Mouse (Mus musculus) ovary, adult 18-20 months (tissue): ENCODE results near the gene Rimbp2.
A peak's percentile ranks its signal among the peaks of the same experiment; 100 is the strongest.
"Not testable (repeated sequence)": the region's sequence is repeated elsewhere in the genome, so short reads cannot be mapped to it uniquely, and the experiment has no call there.

ENCODE experiments used
- DNase-seq: peaks from one replicate; pipeline ENCODE4 v3.0.0; 2022; ENCODE audit warnings: low spot score, mixed read lengths

The Rimbp2 gene

GRCm38 (mm10) chr5:128953278-128954070 is at the start of gene Rimbp2:
Rimbp2 (minus strand) TSS chr5:128953486.
- DNase-seq = no peak

GRCm38 (mm10) chr5:129002571-129003011 is 49.3 kb upstream of the Rimbp2 start:
- DNase-seq = no peak

GRCm38 (mm10) chr5:129000706-129001468 is 47.6 kb upstream of the Rimbp2 start:
- DNase-seq = no peak

GRCm38 (mm10) chr5:128987141-128987954 is 34.1 kb upstream of the Rimbp2 start:
- no peak for DNase-seq

GRCm38 (mm10) chr5:128985946-128986345 is 32.7 kb upstream of the Rimbp2 start:
- no peak for DNase-seq

- no peak for DNase-seq
These were observed 31.2 kb upstream of the Rimbp2 start for GRCm38 (mm10) chr5:128984536-128984935.

- DNase-seq = no peak
These were observed 28.3 kb upstream of the Rimbp2 start for GRCm38 (mm10) chr5:128981607-128982006.

- no peak for DNase-seq
These were observed 27.6 kb upstream of the Rimbp2 start for GRCm38 (mm10) chr5:128980857-128981256.

GRCm38 (mm10) chr5:128978957-128979356 is 25.7 kb upstream of the Rimbp2 start:
- DNase-seq = no peak

- not testable (repeated sequence) for DNase-seq
These were observed 24.2 kb upstream of the Rimbp2 start for GRCm38 (mm10) chr5:128977466-128977865.

GRCm38 (mm10) chr5:128976266-128976665 is 23.0 kb upstream of the Rimbp2 start:
- DNase-seq = no peak

- no peak for DNase-seq
These were observed 18.0 kb upstream of the Rimbp2 start for GRCm38 (mm10) chr5:128971298-128971697.

- DNase-seq = no peak
These were observed 17.6 kb upstream of the Rimbp2 start for GRCm38 (mm10) chr5:128970878-128971277.

- DNase-seq = no peak
These were observed 11.1 kb upstream of the Rimbp2 start for GRCm38 (mm10) chr5:128964353-128964752.

- no peak for DNase-seq
These were observed 5.6 kb upstream of the Rimbp2 start for GRCm38 (mm10) chr5:128958916-128959315.

GRCm38 (mm10) chr5:128954371-128954770 is 1.1 kb upstream of the Rimbp2 start:
- DNase-seq = not testable (repeated sequence)

- DNase-seq = no peak
These were observed 743 bp downstream of the Rimbp2 start for GRCm38 (mm10) chr5:128952291-128953195.

GRCm38 (mm10) chr5:128951472-128951871 is 1.8 kb downstream of the Rimbp2 start:
- DNase-seq = no peak

GRCm38 (mm10) chr5:128947093-128947492 is 6.2 kb downstream of the Rimbp2 start:
- no peak for DNase-seq

GRCm38 (mm10) chr5:128940436-128940835 is 12.8 kb downstream of the Rimbp2 start:
- no peak for DNase-seq

GRCm38 (mm10) chr5:128935359-128935899 is 17.9 kb downstream of the Rimbp2 start:
- DNase-seq = peak; percentile 47
